Mouse (Mus musculus) cerebellum, postnatal 36 days (tissue): ENCODE measurements at regions not wholly inside any gene's neighbourhood (a gene's known extent, or its start where the extent isn't known, plus 50 kb on each side); places are given as distances from the start of the nearest gene placed in this dataset.
"Not testable (repeated sequence)": the region's sequence is repeated elsewhere in the genome, so short reads cannot be mapped to it uniquely, and the experiment has no call there.

ENCODE experiments used
- DNase-seq, 2 experiments: peaks; one replicate each; pipeline ENCODE4 v3.0.0; 2021 to 2022; ENCODE audit warnings: mixed read lengths in 2 of 2

GRCm38 (mm10) chr16:8246445-8246844 is 178.5 kb downstream of the Tmem114 start:
- no peak for DNase-seq

- no peak for DNase-seq
Observed at GRCm38 (mm10) chr16:8245612-8246011, 179.3 kb downstream of the Tmem114 start.

- DNase-seq: no peak
Observed at GRCm38 (mm10) chr16:8234351-8234750, 190.6 kb downstream of the Tmem114 start.

GRCm38 (mm10) chr16:8232079-8232478 is 192.9 kb downstream of the Tmem114 start:
- DNase-seq: no peak

GRCm38 (mm10) chr16:8223625-8224300 is 201.2 kb downstream of the Tmem114 start:
- no peak for DNase-seq

- no peak for DNase-seq
Observed at GRCm38 (mm10) chr16:8208251-8209181, 216.4 kb downstream of the Tmem114 start.

GRCm38 (mm10) chr16:8205014-8205413 is 219.9 kb downstream of the Tmem114 start:
- DNase-seq: no peak

- DNase-seq: no peak
Observed at GRCm38 (mm10) chr16:8201306-8201705, 223.6 kb downstream of the Tmem114 start.

- no peak for DNase-seq
Observed at GRCm38 (mm10) chr16:8198771-8199562, 226.0 kb downstream of the Tmem114 start.

GRCm38 (mm10) chr16:8189472-8190240 is 235.3 kb downstream of the Tmem114 start:
- DNase-seq: no peak

GRCm38 (mm10) chr16:8189071-8189470 is 235.9 kb downstream of the Tmem114 start:
- no peak for DNase-seq

- no peak for DNase-seq
Observed at GRCm38 (mm10) chr16:8188505-8188904, 236.4 kb downstream of the Tmem114 start.

GRCm38 (mm10) chr16:8184781-8185180 is 240.2 kb downstream of the Tmem114 start:
- DNase-seq: no peak

GRCm38 (mm10) chr16:8178946-8179345 is 246.0 kb downstream of the Tmem114 start:
- peak; percentile 52 to 56 for DNase-seq

- not testable (repeated sequence) for DNase-seq
Observed at GRCm38 (mm10) chr16:8177226-8177625, 247.7 kb downstream of the Tmem114 start.

- no peak for DNase-seq
Observed at GRCm38 (mm10) chr16:8176126-8176525, 248.8 kb downstream of the Tmem114 start.
